Mouse (Mus musculus): Measurements from ENCODE around the gene Fry.

- no peak for TF ChIP-seq CTCF (IDR thresholded peaks at IDR 0.05; ENCODE audit: low read depth, low read length)
- TF ChIP-seq POLR2A (IDR thresholded peaks at IDR 0.05; ENCODE audit: borderline replicate concordance, low read depth, low read length) = no peak
Observed at GRCm38 (mm10) chr5:150146612-150147011, 28.2 kb downstream of the Fry start.

All from bone marrow macrophage, adult 2 months (primary cell).